Mouse (Mus musculus) heart, postnatal 0 days (tissue): ENCODE results near the gene Stk11.
A peak's percentile ranks its signal among the peaks of the same experiment; 100 is the strongest.

ENCODE experiments used
- CTCF ChIP-seq: IDR thresholded peaks from 2 replicates; pipeline ENCODE4 v1.5.1; 2016; ENCODE audit warnings: antibody characterized with exemption, control low read depth, low read depth
- EP300 ChIP-seq: IDR thresholded peaks from 2 replicates; pipeline ENCODE4 v1.6.1; 2016; ENCODE audit warnings: antibody characterized with exemption, low read depth

DNA sequence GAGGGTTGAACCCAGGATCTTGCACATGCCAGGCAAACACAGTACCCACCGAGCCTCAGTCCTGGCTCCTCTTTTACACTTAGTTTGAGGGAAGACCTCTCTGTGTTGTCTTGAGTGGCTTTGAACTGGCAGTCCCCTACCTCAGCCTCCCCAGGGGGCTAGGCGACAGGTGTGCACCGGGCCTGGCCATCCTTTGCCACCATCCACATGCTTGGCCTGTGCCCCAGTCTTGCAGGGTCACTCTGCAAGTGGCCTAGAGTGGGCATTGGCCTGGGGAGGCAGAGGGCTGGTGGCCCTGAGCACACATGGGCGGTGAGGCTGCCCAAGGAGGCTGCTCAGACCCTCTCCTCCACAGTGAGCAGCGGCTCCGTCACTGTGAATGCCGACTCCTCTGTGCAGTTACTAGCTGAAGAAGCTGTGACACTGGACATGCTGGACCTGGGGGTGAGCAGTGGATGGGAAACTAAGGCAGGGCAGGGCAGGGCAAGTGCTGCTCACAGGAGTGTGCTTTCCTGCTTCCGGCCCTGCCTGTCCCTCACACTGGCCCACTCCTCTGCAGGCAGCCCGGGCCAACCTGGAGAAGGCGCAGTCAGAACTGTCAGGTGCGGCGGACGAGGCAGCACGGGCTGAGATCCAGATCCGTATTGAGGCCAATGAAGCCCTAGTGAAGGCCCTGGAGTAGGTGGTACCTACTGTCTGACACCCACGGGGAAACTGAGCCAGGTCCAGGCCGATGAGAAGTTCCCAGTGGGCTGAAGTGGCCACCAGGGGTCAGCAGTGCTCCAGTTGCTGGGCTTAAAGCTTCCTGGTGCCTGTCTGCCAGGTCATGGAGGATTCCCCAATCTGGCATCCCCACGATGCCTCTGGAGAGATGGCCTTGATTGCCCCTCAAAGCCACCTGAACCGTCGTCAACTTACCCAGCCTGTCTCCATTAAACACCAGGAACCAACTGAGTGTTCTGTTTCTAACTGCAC lies 29.5 kb downstream of the Stk11 start:
- TF ChIP-seq CTCF, result peak; percentile 69
- TF ChIP-seq EP300, result no peak
